Mouse (Mus musculus) hindbrain, embryonic 13.5 days (tissue): Measurements from ENCODE around the gene Tgoln1. TPM values are rescaled to one million over a fixed set of nuclear protein-coding genes. Genes with fewer than 3 reads are reported as not detected.

Source experiments
- ATAC-seq: fragments of 200-750 bp; cut with Nextera tagmentation; 2 replicates; pipeline ENCODE4 v1.8.0; 2017; ENCODE audit warnings: moderate TSS enrichment; ENCODE audit not compliant: low FRiP score
- H3K27ac ChIP-seq: fragments of 300-500 bp; sonication (generic); 2 replicates; pipeline ENCODE4 v1.5.1; 2015; ENCODE audit warnings: inconsistent platforms, mild to moderate bottlenecking, moderate library complexity
- H3K27me3 ChIP-seq: fragments of 300-500 bp; sonication (generic); 2 replicates; pipeline ENCODE4 v1.6.1; 2015; ENCODE audit warnings: mild to moderate bottlenecking, inconsistent platforms
- H3K36me3 ChIP-seq: fragments of 300-500 bp; sonication (generic); 2 replicates; pipeline ENCODE4 v1.6.1; 2015; ENCODE audit warnings: mild to moderate bottlenecking, inconsistent platforms
- H3K4me1 ChIP-seq: fragments of 300-500 bp; sonication (generic); replicated peaks from 2 replicates; pipeline ENCODE4 v1.6.1; 2015; ENCODE audit warnings: inconsistent platforms
- H3K4me2 ChIP-seq: fragments of 300-500 bp; sonication (generic); 2 replicates; pipeline ENCODE4 v1.6.1; 2015; ENCODE audit warnings: inconsistent platforms, mild to moderate bottlenecking, moderate library complexity
- H3K4me3 ChIP-seq: fragments of 300-500 bp; sonication (generic); 2 replicates; pipeline ENCODE4 v1.5.1; 2015; ENCODE audit warnings: mild to moderate bottlenecking, inconsistent platforms
- H3K9ac ChIP-seq: fragments of 300-500 bp; sonication (generic); 2 replicates; pipeline ENCODE4 v1.6.1; 2015; ENCODE audit warnings: mild to moderate bottlenecking, inconsistent platforms
- H3K9me3 ChIP-seq: fragments of 300-500 bp; sonication (generic); 2 replicates; pipeline ENCODE4 v1.6.1; 2016; ENCODE audit warnings: inconsistent platforms
- WGBS: fragments of 180-500 bp; shearing (Covaris S2); methylation state at CpG from one replicate; pipeline ENCODE4 v1.1.7; 2015; 5-methylcytosine and 5-hydroxymethylcytosine counted together
- polyA plus RNA-seq: library from polyadenylated mRNA; unstranded; fragments of >200 nt; fragmentation: Nextera tagmentation; extraction: Ambion mirVana; gene quantifications from 2 replicates; pipeline ENCODE4 v1.2.1, GENCODE M21; 2015

Tgoln1 gene
- polyA plus RNA-seq, 1 experiment from 2014 or later, result 38.1 TPM

GRCm38 (mm10) chr6:72583211-72583839, 33.5 kb downstream of the Tgoln1 start:
- Histone ChIP-seq H3K36me3 (peaks cover 33% of the 10 kb centered on the region), H3K4me3 (no peak overlapping the region), H3K27ac (no peak overlapping the region), H3K9ac (no peak overlapping the region), H3K9me3 (no peaks in the 10 kb centered on the region), H3K4me1 (no peaks in the 10 kb centered on the region), H3K4me2 (no peak overlapping the region), H3K27me3 (no peaks in the 10 kb centered on the region)
- 91% methylated on average over 4 of the region's 4 CpGs for WGBS
- no peak for ATAC-seq

GRCm38 (mm10) chr6:72581625-72582382, 35.0 kb downstream of the Tgoln1 start:
- H3K4me1 ChIP-seq, result no peaks in the 10 kb centered on the region
- no peak overlapping the region for H3K9ac ChIP-seq
- no peak overlapping the region for H3K27ac ChIP-seq
- WGBS, result 76% methylated on average over 11 of the region's 11 CpGs
- no peak overlapping the region for H3K4me2 ChIP-seq
- H3K9me3 ChIP-seq, result no peaks in the 10 kb centered on the region
- H3K4me3 ChIP-seq, result no peak overlapping the region
- no peaks in the 10 kb centered on the region for H3K27me3 ChIP-seq
- ATAC-seq, result no peak
- H3K36me3 ChIP-seq, result peaks cover 43% of the 10 kb centered on the region

DNA sequence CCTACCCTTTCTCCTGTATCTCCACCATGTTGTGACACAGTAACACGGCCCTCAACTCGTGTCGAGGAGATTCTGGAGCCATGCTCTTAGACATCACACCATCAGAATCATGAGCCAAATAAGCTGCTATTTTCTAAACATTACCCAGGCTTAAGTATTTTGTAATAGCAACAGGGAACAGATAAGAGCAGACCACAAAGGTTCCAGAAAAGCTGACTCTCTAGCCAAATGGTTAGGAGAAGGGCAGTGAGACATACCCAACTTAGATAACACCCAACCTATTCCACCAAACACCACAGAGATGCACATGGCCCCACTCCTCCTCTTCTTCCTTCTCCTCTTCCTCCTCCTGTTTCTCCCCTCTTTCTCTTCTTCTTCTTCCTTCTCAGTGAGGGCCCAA, 40.8 kb downstream of the Tgoln1 start:
- H3K4me1 ChIP-seq, result no peaks in the 10 kb centered on the region
- H3K9me3 ChIP-seq, result no peaks in the 10 kb centered on the region
- no peak overlapping the region for H3K4me2 ChIP-seq
- peaks cover 79% of the 10 kb centered on the region for H3K36me3 ChIP-seq
- H3K27me3 ChIP-seq, result no peaks in the 10 kb centered on the region
- WGBS, result 93% methylated on average over 3 of the region's 3 CpGs
- ATAC-seq, result no peak
- no peak overlapping the region for H3K27ac ChIP-seq
- H3K4me3 ChIP-seq, result no peak overlapping the region
- no peak overlapping the region for H3K9ac ChIP-seq

- 46% methylated on average over 3 of the region's 3 CpGs for WGBS
- ATAC-seq, result no peak
These were observed 45.0 kb downstream of the Tgoln1 start for GRCm38 (mm10) chr6:72571826-72572225.

GRCm38 (mm10) chr6:72570644-72571397, 46.0 kb downstream of the Tgoln1 start:
- no peak for ATAC-seq
- peaks cover under 1% of the 10 kb centered on the region for H3K4me1 ChIP-seq
- no peaks in the 10 kb centered on the region for H3K9me3 ChIP-seq
- no peak overlapping the region for H3K9ac ChIP-seq
- no peak overlapping the region for H3K27ac ChIP-seq
- H3K27me3 ChIP-seq, result no peaks in the 10 kb centered on the region
- 85% methylated on average over 10 of the region's 10 CpGs for WGBS
- H3K4me3 ChIP-seq, result no peak overlapping the region
- H3K4me2 ChIP-seq, result no peak overlapping the region
- peaks cover 60% of the 10 kb centered on the region for H3K36me3 ChIP-seq

More at GRCm38 (mm10) chr6:72571826-72572225, 45.0 kb downstream of the Tgoln1 start:
- Histone ChIP-seq H3K27ac (no peak overlapping the region), H3K9ac (no peak overlapping the region), H3K4me1 (no peaks in the 10 kb centered on the region), H3K4me2 (no peak overlapping the region), H3K4me3 (no peak overlapping the region), H3K9me3 (no peaks in the 10 kb centered on the region), H3K36me3 (peaks cover 70% of the 10 kb centered on the region), H3K27me3 (no peaks in the 10 kb centered on the region)

DNA sequence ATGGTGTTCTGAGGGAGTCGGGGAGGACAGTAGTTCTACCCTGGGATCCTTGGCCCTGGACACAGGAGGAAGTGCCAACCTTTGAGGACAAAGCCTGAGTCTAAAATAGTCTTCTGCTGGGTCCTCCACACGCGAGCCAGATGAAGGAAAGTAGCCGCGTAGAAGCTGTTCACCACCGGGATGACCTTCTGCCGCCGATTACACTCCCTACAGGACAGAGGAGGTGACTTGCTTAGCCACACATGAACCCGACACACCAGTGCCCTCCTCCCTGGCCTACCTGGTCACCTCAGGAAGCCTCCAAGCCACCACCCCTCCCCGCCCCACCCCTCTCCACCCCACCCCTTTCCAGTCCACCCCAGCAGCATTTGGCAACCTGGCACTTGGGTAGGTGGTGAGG, 48.1 kb downstream of the Tgoln1 start:
- WGBS, result 89% methylated on average over 10 of the region's 10 CpGs
- Histone ChIP-seq H3K4me3 (no peak overlapping the region), H3K36me3 (peaks cover 39% of the 10 kb centered on the region), H3K9ac (no peak overlapping the region), H3K4me2 (no peak overlapping the region), H3K9me3 (no peaks in the 10 kb centered on the region), H3K27me3 (no peaks in the 10 kb centered on the region), H3K27ac (no peak overlapping the region), H3K4me1 (peaks cover 4% of the 10 kb centered on the region)
- ATAC-seq, result no peak

DNA sequence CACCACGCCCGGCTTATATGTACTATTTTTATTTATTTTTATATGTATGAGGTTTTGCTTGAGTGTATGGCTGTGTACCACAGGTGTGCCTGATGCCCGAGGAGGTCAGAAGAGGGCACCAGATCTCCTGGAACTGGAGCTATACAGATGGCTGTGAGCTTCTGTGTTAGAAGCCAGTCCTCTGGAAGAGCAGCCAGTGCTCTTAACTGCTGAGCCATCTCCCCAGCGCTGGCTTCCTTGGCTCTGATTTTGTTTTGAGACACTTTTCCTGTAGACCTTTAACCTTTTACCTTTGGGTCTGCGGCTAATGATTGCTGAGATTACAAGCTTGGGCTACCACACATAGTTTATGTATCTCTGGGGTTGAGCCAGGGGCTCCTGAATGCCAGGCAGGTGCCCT, 49.3 kb downstream of the Tgoln1 start:
- Histone ChIP-seq H3K36me3 (peaks cover 29% of the 10 kb centered on the region), H3K9ac (no peak overlapping the region), H3K4me2 (no peak overlapping the region), H3K27ac (no peak overlapping the region), H3K4me1 (peaks cover 4% of the 10 kb centered on the region), H3K27me3 (no peaks in the 10 kb centered on the region), H3K9me3 (no peaks in the 10 kb centered on the region), H3K4me3 (no peak overlapping the region)
- 88% methylated on average over 5 of the region's 5 CpGs for WGBS
- no peak for ATAC-seq

DNA sequence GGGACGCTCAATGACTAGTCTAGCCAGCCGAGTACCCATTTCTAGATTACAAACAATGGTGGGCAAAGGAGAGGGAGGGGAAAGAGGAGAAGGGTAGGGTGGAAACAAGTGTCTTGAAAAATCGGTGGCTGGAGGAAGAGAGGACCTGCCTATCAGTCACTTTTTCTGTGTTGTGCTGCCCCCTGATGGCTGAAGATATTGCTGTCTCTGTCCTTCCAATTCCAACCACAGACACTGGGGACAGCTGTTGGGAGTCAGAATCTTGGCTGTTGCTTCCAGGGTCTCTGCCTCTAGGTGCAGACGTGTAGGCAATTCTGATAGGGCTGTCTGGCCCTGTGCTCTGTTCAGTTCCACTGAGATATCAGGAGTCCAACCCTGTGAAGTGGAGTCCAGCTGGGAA, 50.8 kb downstream of the Tgoln1 start:
- peak overlapping the region; percentile 30; the same call in 1 of the 2 replicates for H3K9ac ChIP-seq
- H3K27ac ChIP-seq, result no peak overlapping the region

DNA sequence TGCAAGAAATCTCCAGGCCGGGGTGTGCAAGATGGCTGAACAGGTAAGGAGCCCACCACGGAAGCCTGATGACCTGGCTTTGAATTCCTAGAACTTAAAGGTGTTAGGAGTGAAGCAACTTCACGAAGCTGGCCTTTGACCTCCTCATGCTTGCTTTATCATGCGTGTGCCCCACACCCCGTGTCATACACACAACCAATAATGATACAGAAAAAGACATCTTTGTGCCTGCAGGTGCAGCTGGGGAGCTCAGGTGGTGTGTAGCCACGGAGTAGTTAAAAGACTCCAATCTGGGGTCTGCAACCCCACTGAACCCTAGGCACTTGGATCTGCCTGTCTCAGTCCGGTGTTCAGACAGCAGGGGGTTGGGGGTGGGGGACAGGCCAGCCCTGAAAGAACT, 51.3 kb downstream of the Tgoln1 start:
- ATAC-seq, result peak; percentile 49
- WGBS, result 73% methylated on average over 7 of the region's 7 CpGs
- H3K4me2 ChIP-seq, result no peak overlapping the region
- peaks cover 16% of the 10 kb centered on the region for H3K36me3 ChIP-seq
- no peaks in the 10 kb centered on the region for H3K9me3 ChIP-seq
- H3K27me3 ChIP-seq, result no peaks in the 10 kb centered on the region
- peak overlapping the region; percentile 30; the same call in 1 of the 2 replicates for H3K9ac ChIP-seq
- no peak overlapping the region for H3K4me3 ChIP-seq
- peaks cover 4% of the 10 kb centered on the region for H3K4me1 ChIP-seq
- H3K27ac ChIP-seq, result no peak overlapping the region

More for the DNA sequence above, 50.8 kb downstream of the Tgoln1 start:
- Histone ChIP-seq H3K4me1 (peaks cover 4% of the 10 kb centered on the region), H3K4me2 (no peak overlapping the region), H3K27me3 (no peaks in the 10 kb centered on the region), H3K4me3 (no peak overlapping the region), H3K36me3 (peaks cover 21% of the 10 kb centered on the region), H3K9me3 (no peaks in the 10 kb centered on the region)
- ATAC-seq, result peak; percentile 84
- 8% methylated on average over 4 of the region's 4 CpGs for WGBS

DNA sequence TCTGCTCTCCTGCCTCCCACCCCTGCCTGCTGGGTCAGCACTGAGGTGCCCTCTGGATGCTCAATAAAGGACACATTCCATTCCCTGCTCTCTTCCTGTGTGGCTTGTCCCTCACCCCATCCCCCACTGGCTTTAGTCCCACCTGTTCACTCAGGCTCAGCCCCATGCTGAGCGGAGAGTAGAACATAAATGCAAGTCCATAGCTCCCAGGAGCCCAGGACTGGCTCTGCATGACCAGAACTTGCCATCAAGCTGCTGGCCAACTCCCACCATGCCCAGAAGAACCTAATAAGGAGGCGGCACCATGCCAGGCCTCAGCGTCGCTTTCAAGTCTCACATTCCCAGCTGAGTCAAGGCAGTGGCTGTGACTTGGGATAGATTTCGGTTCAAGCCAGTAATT, 53.9 kb downstream of the Tgoln1 start:
- Histone ChIP-seq H3K4me2 (no peak overlapping the region), H3K9me3 (no peaks in the 10 kb centered on the region), H3K27ac (no peak overlapping the region), H3K4me1 (peaks cover 4% of the 10 kb centered on the region), H3K36me3 (peaks cover 2% of the 10 kb centered on the region), H3K27me3 (no peaks in the 10 kb centered on the region), H3K9ac (no peak overlapping the region), H3K4me3 (no peak overlapping the region)
- WGBS, result 80% methylated on average over 5 of the region's 5 CpGs
- no peak for ATAC-seq

DNA sequence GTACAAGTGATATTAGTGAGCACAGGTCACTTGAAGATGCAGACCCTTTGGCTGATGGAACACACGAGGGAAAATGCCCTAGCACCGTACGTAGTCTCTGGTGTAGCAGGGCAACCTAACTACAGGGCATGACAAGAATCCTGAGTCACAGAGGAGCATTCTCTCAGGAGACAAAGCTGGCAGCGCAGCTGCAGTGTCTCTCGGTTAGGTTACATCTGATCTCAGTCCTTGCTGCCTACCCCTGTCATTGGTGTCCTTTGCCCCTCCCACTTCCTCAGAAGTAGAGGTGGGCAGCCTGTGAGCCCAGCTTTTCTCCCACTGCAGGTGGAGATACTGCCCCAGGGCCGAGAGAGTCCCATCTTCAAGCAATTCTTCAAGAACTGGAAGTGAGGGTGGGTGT, 54.3 kb downstream of the Tgoln1 start:
- no peak for ATAC-seq
- Histone ChIP-seq H3K4me3 (no peak overlapping the region), H3K27ac (no peak overlapping the region), H3K9me3 (no peaks in the 10 kb centered on the region), H3K36me3 (no peaks in the 10 kb centered on the region), H3K9ac (no peak overlapping the region), H3K4me1 (peaks cover 4% of the 10 kb centered on the region), H3K27me3 (no peaks in the 10 kb centered on the region), H3K4me2 (no peak overlapping the region)
- WGBS, result 53% methylated on average over 6 of the region's 6 CpGs

DNA sequence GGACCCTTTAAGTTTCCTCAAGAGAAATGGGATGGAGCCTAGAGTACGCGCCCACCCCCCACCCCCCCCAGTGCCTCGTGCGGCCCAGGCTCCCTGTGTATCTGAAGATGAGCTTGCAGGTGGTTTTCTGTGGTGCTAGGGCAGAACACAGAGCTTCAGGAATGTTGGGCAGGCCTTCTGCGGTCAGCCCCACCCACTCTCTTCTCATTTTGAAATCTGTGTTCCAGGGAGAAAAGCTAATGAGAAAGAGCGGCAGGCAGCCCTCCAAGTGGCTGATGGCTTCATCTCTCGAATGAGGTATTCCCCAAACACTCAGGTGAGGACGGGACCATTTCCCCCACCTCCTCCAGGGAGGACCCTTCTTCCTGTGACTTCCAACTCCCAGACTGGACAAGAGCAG, 56.0 kb downstream of the Tgoln1 start:
- Histone ChIP-seq H3K4me1 (peaks cover 3% of the 10 kb centered on the region), H3K27me3 (no peaks in the 10 kb centered on the region), H3K4me3 (no peak overlapping the region), H3K9me3 (no peaks in the 10 kb centered on the region), H3K27ac (no peak overlapping the region), H3K36me3 (no peaks in the 10 kb centered on the region), H3K9ac (no peak overlapping the region), H3K4me2 (no peak overlapping the region)
- no peak for ATAC-seq
- 81% methylated on average over 8 of the region's 8 CpGs for WGBS
